Mouse (Mus musculus): ENCODE data around the gene Adgrb2. TPM values are rescaled to one million over a fixed set of nuclear protein-coding genes. Genes with fewer than 3 reads are reported as not detected.
A peak's percentile ranks its signal among the peaks of the same experiment; 100 is the strongest.

Adgrb2 gene
- polyA plus RNA-seq, 1 experiment from 2014 or later = 3.6 TPM

GRCm38 (mm10) chr4:129983764-129984420 lies 778 bp upstream of the Adgrb2 start:
- no peaks in the 10 kb centered on the region for H3K9me3 ChIP-seq (ENCODE audit: control insufficient read depth, low read length)
- peak overlapping the region; percentile 97 for H3K4me2 ChIP-seq (ENCODE audit: low read depth, low read length, severe bottlenecking)
- peaks cover 38% of the 10 kb centered on the region for H3K4me1 ChIP-seq (replicated peaks; ENCODE audit: control insufficient read depth, insufficient read depth, low read length)
- no peak overlapping the region for H3K9ac ChIP-seq (ENCODE audit: low read length)
- H3K27me3 ChIP-seq (ENCODE audit: control insufficient read depth, insufficient read depth, low read length) = peaks cover 31% of the 10 kb centered on the region
- no peaks in the 10 kb centered on the region for H3K36me3 ChIP-seq (ENCODE audit: control insufficient read depth, insufficient read depth, low read length)
- WGBS = 3% methylated on average over 15 of the region's 15 CpGs
- no peak for ATAC-seq (replicated peaks; ENCODE audit: low FRiP score)
- no peak overlapping the region for H3K27ac ChIP-seq (ENCODE audit: low read depth, low read length)
- H3K4me3 ChIP-seq (ENCODE audit: low read depth, low read length) = peak overlapping the region; percentile 72
- DNase-seq (ENCODE audit: low spot score) = peak; percentile 82

DNA sequence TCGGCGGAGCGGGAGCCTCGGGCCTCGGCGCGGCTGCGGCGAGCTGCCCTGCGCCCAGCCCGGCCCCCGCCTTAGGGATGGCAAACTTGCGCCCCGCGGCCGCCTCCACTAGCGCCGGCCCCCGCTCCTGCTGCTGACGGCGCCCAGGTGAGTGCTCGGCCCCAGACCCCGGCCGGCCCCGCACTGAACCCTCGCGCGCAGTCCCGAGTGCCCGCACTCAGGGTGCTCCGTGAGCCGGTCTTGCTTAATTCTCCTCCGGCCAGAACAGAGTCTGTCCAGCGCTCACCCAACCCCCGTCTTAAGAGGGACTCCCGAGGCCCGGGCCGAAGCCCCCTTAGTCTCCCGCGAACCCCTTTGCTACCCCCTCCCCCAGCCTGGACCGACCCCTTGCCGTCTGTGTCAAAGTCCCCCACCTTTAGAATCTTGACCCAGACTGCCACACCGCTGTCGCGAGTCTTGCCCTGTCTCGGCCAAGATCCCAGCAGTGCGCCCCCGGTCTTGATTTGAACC lies 546 bp downstream of the Adgrb2 start:
- no peak overlapping the region for H3K27ac ChIP-seq (ENCODE audit: low read depth, low read length)
- peak overlapping the region; percentile 74 for H3K9ac ChIP-seq (ENCODE audit: low read length)
- H3K27me3 ChIP-seq (ENCODE audit: control insufficient read depth, insufficient read depth, low read length) = peaks cover 34% of the 10 kb centered on the region
- peak overlapping the region; percentile 72 for H3K4me3 ChIP-seq (ENCODE audit: low read depth, low read length)
- H3K4me1 ChIP-seq (replicated peaks; ENCODE audit: control insufficient read depth, insufficient read depth, low read length) = peaks cover 38% of the 10 kb centered on the region
- peak; percentile 11; the same call in 1 of the 2 replicates for ATAC-seq (replicated peaks; ENCODE audit: low FRiP score)
- no peaks in the 10 kb centered on the region for H3K9me3 ChIP-seq (ENCODE audit: control insufficient read depth, low read length)
- DNase-seq (ENCODE audit: low spot score) = no peak
- 1% methylated on average over 29 of the region's 48 CpGs for WGBS
- peak overlapping the region; percentile 97 for H3K4me2 ChIP-seq (ENCODE audit: low read depth, low read length, severe bottlenecking)
- no peaks in the 10 kb centered on the region for H3K36me3 ChIP-seq (ENCODE audit: control insufficient read depth, insufficient read depth, low read length)

DNA sequence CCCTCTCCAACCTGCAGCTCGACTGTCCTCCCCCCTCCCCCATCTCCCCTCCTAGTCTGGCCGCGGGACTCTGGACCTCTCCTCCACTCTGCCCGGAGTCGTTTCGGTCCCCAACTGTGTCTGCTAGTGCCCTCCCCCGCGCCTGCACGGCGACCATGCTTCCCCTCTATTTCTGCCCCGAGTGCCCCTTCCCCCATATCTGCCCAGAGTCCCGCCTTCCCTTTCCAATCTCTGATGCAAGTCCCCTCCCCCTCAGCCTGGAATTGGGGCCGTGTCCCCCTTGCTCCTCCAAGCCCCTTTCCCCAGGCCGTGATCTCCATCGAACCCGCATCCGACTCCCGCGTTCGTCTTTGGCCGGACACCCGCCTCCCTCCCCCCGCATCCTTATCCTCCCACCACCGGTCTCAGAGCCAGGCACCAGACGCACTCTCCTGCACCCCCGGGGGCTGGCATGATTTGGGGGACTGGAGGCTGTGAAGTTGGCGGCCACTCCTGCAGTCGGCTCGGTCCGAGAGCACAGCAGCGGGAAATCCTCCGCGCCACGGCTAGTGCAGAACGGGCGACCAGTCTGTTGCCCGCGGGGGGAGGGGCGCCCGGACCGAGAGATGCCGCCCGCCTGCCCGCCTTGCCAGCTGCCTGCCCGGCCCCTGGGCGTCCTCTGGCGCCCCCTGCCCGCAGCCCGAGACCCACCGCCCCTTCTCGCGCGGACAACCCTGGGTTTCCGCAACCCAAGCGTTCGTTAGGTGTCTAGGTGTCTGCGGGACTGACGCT lies 1.2 kb downstream of the Adgrb2 start:
- ATAC-seq (replicated peaks; ENCODE audit: low FRiP score) (no peak; the same call in none of the 2 replicates), DNase-seq (ENCODE audit: low spot score) (peak; percentile 93)
- H3K36me3 ChIP-seq (ENCODE audit: control insufficient read depth, insufficient read depth, low read length) = no peaks in the 10 kb centered on the region
- H3K9ac ChIP-seq (ENCODE audit: low read length) = peak overlapping the region; percentile 74
- under 1% methylated on average over 50 of the region's 58 CpGs for WGBS
- H3K9me3 ChIP-seq (ENCODE audit: control insufficient read depth, low read length) = no peaks in the 10 kb centered on the region
- H3K4me1 ChIP-seq (replicated peaks; ENCODE audit: control insufficient read depth, insufficient read depth, low read length) = peaks cover 38% of the 10 kb centered on the region
- H3K4me3 ChIP-seq (ENCODE audit: low read depth, low read length) = peak overlapping the region; percentile 72
- H3K4me2 ChIP-seq (ENCODE audit: low read depth, low read length, severe bottlenecking) = peak overlapping the region; percentile 97
- no peak overlapping the region for H3K27ac ChIP-seq (ENCODE audit: low read depth, low read length)
- H3K27me3 ChIP-seq (ENCODE audit: control insufficient read depth, insufficient read depth, low read length) = peaks cover 34% of the 10 kb centered on the region

- Histone ChIP-seq H3K27me3 (ENCODE audit: control insufficient read depth, insufficient read depth, low read length) (peaks cover 32% of the 10 kb centered on the region), H3K36me3 (ENCODE audit: control insufficient read depth, insufficient read depth, low read length) (no peaks in the 10 kb centered on the region), H3K27ac (ENCODE audit: low read depth, low read length) (no peak overlapping the region), H3K9ac (ENCODE audit: low read length) (peak overlapping the region; percentile 53), H3K4me2 (ENCODE audit: low read depth, low read length, severe bottlenecking) (peak overlapping the region; percentile 70), H3K9me3 (ENCODE audit: control insufficient read depth, low read length) (no peaks in the 10 kb centered on the region), H3K4me1 (replicated peaks; ENCODE audit: control insufficient read depth, insufficient read depth, low read length) (peaks cover 30% of the 10 kb centered on the region), H3K4me3 (ENCODE audit: low read depth, low read length) (peak overlapping the region; percentile 34)
- under 1% methylated on average over 47 of the region's 53 CpGs for WGBS
- ATAC-seq (replicated peaks; ENCODE audit: low FRiP score) (peak; percentile 31), DNase-seq (ENCODE audit: low spot score) (peak; percentile 84)
Observed at GRCm38 (mm10) chr4:129987825-129988504, 3.3 kb downstream of the Adgrb2 start.

GRCm38 (mm10) chr4:129989925-129990324 lies 5.3 kb downstream of the Adgrb2 start:
- no peak for DNase-seq (ENCODE audit: low spot score)
- Histone ChIP-seq H3K9ac (ENCODE audit: low read length) (no peak overlapping the region), H3K27me3 (ENCODE audit: control insufficient read depth, insufficient read depth, low read length) (peaks cover 22% of the 10 kb centered on the region), H3K27ac (ENCODE audit: low read depth, low read length) (no peak overlapping the region), H3K9me3 (ENCODE audit: control insufficient read depth, low read length) (no peaks in the 10 kb centered on the region), H3K4me2 (ENCODE audit: low read depth, low read length, severe bottlenecking) (no peak overlapping the region), H3K4me3 (ENCODE audit: low read depth, low read length) (no peak overlapping the region), H3K4me1 (replicated peaks; ENCODE audit: control insufficient read depth, insufficient read depth, low read length) (peaks cover 17% of the 10 kb centered on the region), H3K36me3 (ENCODE audit: control insufficient read depth, insufficient read depth, low read length) (no peaks in the 10 kb centered on the region)
- 62% methylated on average over 4 of the region's 4 CpGs for WGBS
- ATAC-seq (replicated peaks; ENCODE audit: low FRiP score) = no peak

DNA sequence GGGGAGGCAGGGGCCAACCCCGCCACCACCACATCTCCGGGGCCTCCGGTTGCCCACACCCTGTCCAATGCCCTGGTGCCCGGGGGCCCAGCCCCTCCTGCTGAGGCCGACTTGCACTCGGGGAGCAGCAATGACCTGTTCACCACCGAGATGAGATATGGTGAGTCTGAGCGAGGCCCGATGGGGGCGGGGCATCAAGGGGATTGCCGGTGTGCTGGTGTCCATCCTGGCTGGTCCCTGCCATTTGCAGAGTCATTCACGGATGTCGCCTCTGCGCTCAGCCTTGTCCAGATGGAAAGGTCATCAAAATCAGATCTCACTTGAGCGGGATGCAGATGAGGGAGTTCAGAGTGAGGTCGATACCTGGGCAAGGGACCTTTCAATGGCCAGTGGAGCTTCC lies 8.1 kb downstream of the Adgrb2 start:
- no peak overlapping the region for H3K4me3 ChIP-seq (ENCODE audit: low read depth, low read length)
- H3K27me3 ChIP-seq (ENCODE audit: control insufficient read depth, insufficient read depth, low read length) = peaks cover 9% of the 10 kb centered on the region; the same call in 1 of the 2 replicates
- no peak overlapping the region for H3K9ac ChIP-seq (ENCODE audit: low read length)
- 84% methylated on average over 16 of the region's 16 CpGs for WGBS
- peaks cover 1% of the 10 kb centered on the region for H3K4me1 ChIP-seq (replicated peaks; ENCODE audit: control insufficient read depth, insufficient read depth, low read length)
- no peak overlapping the region for H3K4me2 ChIP-seq (ENCODE audit: low read depth, low read length, severe bottlenecking)
- ATAC-seq (replicated peaks; ENCODE audit: low FRiP score) (no peak), DNase-seq (ENCODE audit: low spot score) (no peak)
- H3K36me3 ChIP-seq (ENCODE audit: control insufficient read depth, insufficient read depth, low read length) = no peaks in the 10 kb centered on the region
- no peak overlapping the region for H3K27ac ChIP-seq (ENCODE audit: low read depth, low read length)
- no peaks in the 10 kb centered on the region for H3K9me3 ChIP-seq (ENCODE audit: control insufficient read depth, low read length)

- no peak for ATAC-seq (replicated peaks; ENCODE audit: low FRiP score)
Observed at GRCm38 (mm10) chr4:129993213-129993612, 8.5 kb downstream of the Adgrb2 start.

DNA sequence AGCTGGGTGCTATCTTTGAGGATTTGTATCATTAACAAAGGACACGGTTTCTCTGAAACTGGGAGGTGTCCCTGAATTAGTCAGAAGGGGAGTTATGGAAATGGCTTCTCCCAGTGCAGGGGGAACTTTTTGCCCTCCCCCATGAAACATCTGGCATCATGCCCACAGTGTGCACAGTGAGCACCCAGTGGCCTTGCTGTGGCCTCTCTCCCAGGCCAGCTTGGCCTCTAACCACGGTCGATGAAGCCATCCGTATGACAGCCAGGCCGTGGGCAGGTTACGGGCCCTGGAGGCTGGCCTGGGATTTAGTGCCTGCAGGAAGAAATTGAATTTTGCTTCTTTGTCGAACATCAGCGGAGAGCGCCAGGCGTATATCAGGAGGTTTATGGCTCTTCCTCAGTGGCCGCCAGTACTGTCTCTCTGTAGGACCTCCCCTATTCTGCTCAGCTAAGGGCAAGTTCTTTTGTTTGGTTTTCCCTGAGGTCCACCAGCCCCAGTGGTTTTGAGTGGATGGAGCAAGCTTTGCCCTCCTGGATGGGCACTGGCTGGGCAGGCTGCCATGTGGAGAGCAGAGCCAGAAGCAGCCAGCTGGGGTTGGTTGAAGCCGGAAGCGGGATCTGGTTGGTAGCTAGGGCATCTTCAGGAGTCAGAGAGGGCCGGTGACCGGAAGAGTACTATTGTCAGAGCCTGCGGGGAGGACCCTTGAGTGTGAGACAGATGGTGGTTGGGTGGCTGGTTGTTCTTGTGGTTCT lies 9.4 kb downstream of the Adgrb2 start:
- WGBS = 87% methylated on average over 16 of the region's 16 CpGs
- Histone ChIP-seq H3K9me3 (ENCODE audit: control insufficient read depth, low read length) (no peaks in the 10 kb centered on the region), H3K9ac (ENCODE audit: low read length) (no peak overlapping the region), H3K27ac (ENCODE audit: low read depth, low read length) (no peak overlapping the region), H3K36me3 (ENCODE audit: control insufficient read depth, insufficient read depth, low read length) (no peaks in the 10 kb centered on the region), H3K27me3 (ENCODE audit: control insufficient read depth, insufficient read depth, low read length) (peaks cover under 1% of the 10 kb centered on the region; the same call in 1 of the 2 replicates), H3K4me2 (ENCODE audit: low read depth, low read length, severe bottlenecking) (no peak overlapping the region), H3K4me3 (ENCODE audit: low read depth, low read length) (no peak overlapping the region), H3K4me1 (replicated peaks; ENCODE audit: control insufficient read depth, insufficient read depth, low read length) (no peaks in the 10 kb centered on the region; the same call in 1 of the 2 replicates)
- DNase-seq (ENCODE audit: low spot score) (no peak), ATAC-seq (replicated peaks; ENCODE audit: low FRiP score) (no peak)

More at GRCm38 (mm10) chr4:129993213-129993612, 8.5 kb downstream of the Adgrb2 start:
- no peak for DNase-seq (ENCODE audit: low spot score)
- Histone ChIP-seq H3K4me1 (replicated peaks; ENCODE audit: control insufficient read depth, insufficient read depth, low read length) (no peaks in the 10 kb centered on the region; the same call in none of the 2 replicates), H3K4me2 (ENCODE audit: low read depth, low read length, severe bottlenecking) (no peak overlapping the region), H3K27me3 (ENCODE audit: control insufficient read depth, insufficient read depth, low read length) (peaks cover 9% of the 10 kb centered on the region; the same call in 1 of the 2 replicates), H3K4me3 (ENCODE audit: low read depth, low read length) (no peak overlapping the region), H3K36me3 (ENCODE audit: control insufficient read depth, insufficient read depth, low read length) (no peaks in the 10 kb centered on the region), H3K9me3 (ENCODE audit: control insufficient read depth, low read length) (no peaks in the 10 kb centered on the region), H3K9ac (ENCODE audit: low read length) (no peak overlapping the region), H3K27ac (ENCODE audit: low read depth, low read length) (no peak overlapping the region)
- 91% methylated on average over 5 of the region's 5 CpGs for WGBS
